ENCODE assay signal across 31 mouse cellular contexts in genomic region chr6:29317941-29318340, GRCm38 (mm10). TPM values are rescaled to one million over a fixed set of nuclear protein-coding genes. Genes with fewer than 3 reads are reported as not detected.
DNase-seq lines count a peak whose midpoint lies in the region; ATAC-seq and TF ChIP-seq lines count a peak whose summit lies in the region.
"Had no signal": no experiment of that assay in that cellular context is flagged by ENCODE, and none has a peak within 500 bp of the region (broad histone marks: within the 10 kb centered on the region; RNA-seq: fewer than 3 reads in every experiment).

No protein-coding gene starts in this region.

- no peak overlapping the region for H3K4me2 ChIP-seq in kidney, embryonic 14.5 days (replicated peaks; ENCODE audit: low read depth, low read length)
- H3K4me2 ChIP-seq: embryonic facial prominence, embryonic 12.5 days; forebrain, embryonic 12.5 days; heart, embryonic 12.5 days had no signal

- TF ChIP-seq CTCF in olfactory bulb, adult 2 months (IDR thresholded peaks at IDR 0.05; ENCODE audit: insufficient read depth, low read depth, low read length) = no peak

- DNase-seq in kidney, postnatal 14 days = peak; percentile 1
- DNase-seq in Muller cell, postnatal 12 days (ENCODE audit: inconsistent ontology term) = peak; percentile 6
- DNase-seq in adipocyte (ENCODE audit: low spot score) = peak; percentile 21
- DNase-seq in adrenal gland, postnatal 10 days = no peak
- no peak for DNase-seq in lung, postnatal 25 days (ENCODE audit: low spot score)
- DNase-seq: adrenal gland, adult 2 months; adrenal gland, postnatal 36 days; B cell, adult 2 months; cerebellum, adult 11-12 months; cerebellum, adult 9-10 months; cerebellum, postnatal 25 days; gastrocnemius, postnatal 14 days; heart, postnatal 36 days had no signal

- no peaks in the 10 kb centered on the region for H3K27me3 ChIP-seq in kidney, embryonic 14.5 days (ENCODE audit: control insufficient read depth, insufficient read depth, low read length)
- H3K27me3 ChIP-seq: embryonic facial prominence, embryonic 12.5 days; forebrain, embryonic 12.5 days; heart, embryonic 12.5 days; Patski had no signal

- peaks cover 7% of the 10 kb centered on the region; the same call in 1 of the 2 replicates for H3K4me1 ChIP-seq in kidney, embryonic 14.5 days (ENCODE audit: control insufficient read depth, insufficient read depth, low read length)
- H3K4me1 ChIP-seq in olfactory bulb, adult 2 months (ENCODE audit: control insufficient read depth, insufficient read depth, low read length) = peaks cover 5% of the 10 kb centered on the region
- H3K4me1 ChIP-seq: embryonic facial prominence, embryonic 12.5 days; forebrain, embryonic 12.5 days had no signal

- no peak for TF ChIP-seq POLR2A in olfactory bulb, adult 2 months (IDR thresholded peaks at IDR 0.05; ENCODE audit: insufficient read depth, low read depth, low read length)

- no peaks in the 10 kb centered on the region for H3K36me3 ChIP-seq in kidney, embryonic 14.5 days (ENCODE audit: control insufficient read depth, insufficient read depth, low read length)
- H3K36me3 ChIP-seq: embryonic facial prominence, embryonic 12.5 days; forebrain, embryonic 12.5 days; G1E; heart, embryonic 12.5 days had no signal

- WGBS in kidney, embryonic 14.5 days = 35% methylated on average over 3 of the region's 3 CpGs
- whole genome bisulfite sequencing in olfactory bulb, adult 2 months = 47% methylated on average over 3 of the region's 3 CpGs

- H3K27ac ChIP-seq in kidney, embryonic 14.5 days (ENCODE audit: low read depth, low read length) = no peak overlapping the region; the same call in 1 of the 2 replicates
- 0 out of 2 replicates have a peak overlapping the region, but pooled peaks have one; percentile 5 for H3K27ac ChIP-seq in olfactory bulb, adult 2 months (ENCODE audit: insufficient read depth, low read depth, low read length)
- H3K27ac ChIP-seq: embryonic facial prominence, embryonic 12.5 days; forebrain, embryonic 12.5 days had no signal

- H3K9me3 ChIP-seq in kidney, embryonic 14.5 days (ENCODE audit: control insufficient read depth, low read length) = no peaks in the 10 kb centered on the region
- H3K9me3 ChIP-seq: embryonic facial prominence, embryonic 12.5 days; forebrain, embryonic 12.5 days; G1E; heart, embryonic 12.5 days had no signal

- no peak for ATAC-seq in kidney, embryonic 14.5 days (ENCODE audit: low FRiP score, low TSS enrichment)
- ATAC-seq: activated CD4-positive, CD25-positive, alpha-beta regulatory T cell, adult 4 months; CD4-positive, CD25-positive, alpha-beta regulatory T cell, adult 4 months; forebrain, embryonic 16.5 days; hindbrain, embryonic 16.5 days; inflammation-experienced regulatory T-cells, adult 6 months had no signal

- H3K4me3 ChIP-seq in kidney, embryonic 14.5 days (ENCODE audit: low read length) = no peak overlapping the region
- H3K4me3 ChIP-seq in olfactory bulb, adult 2 months (ENCODE audit: insufficient read depth, low read depth, low read length) = no peak overlapping the region
- H3K4me3 ChIP-seq: embryonic facial prominence, embryonic 12.5 days; forebrain, embryonic 12.5 days; heart, embryonic 12.5 days had no signal

- no peak overlapping the region for H3K9ac ChIP-seq in kidney, embryonic 14.5 days (ENCODE audit: low read depth, low read length)
- H3K9ac ChIP-seq: embryonic facial prominence, embryonic 12.5 days; forebrain, embryonic 12.5 days; heart, embryonic 12.5 days had no signal

RNA-seq across cellular contexts. Expression of gene Fam71f1, which starts 1.0 kb away (rescaled TPM):
- polyA plus RNA-seq in kidney, embryonic 14.5 days (2014; fragmentation: Nextera tagmentation; extraction: Ambion mirVana) = 0.19 TPM in 1 of 2 replicates, not detected in the other
- not detected in 2 replicates for polyA plus RNA-seq in olfactory bulb, adult 2 months (2012; ENCODE audit: insufficient read depth, insufficient read length, low replicate concordance, missing spikeins)
- not detected for total RNA-seq in adrenal gland, postnatal 10 days (2021)
- total RNA-seq: adrenal gland, adult 2 months; adrenal gland, postnatal 36 days; gastrocnemius, adult 18-20 months; gastrocnemius, postnatal 14 days; heart, adult 8-10 months; heart, postnatal 36 days had no signal
- polyA plus RNA-seq: activated CD4-positive, CD25-positive, alpha-beta regulatory T cell, adult 4 months; adrenal gland, adult 2 months; brain, embryonic 14.5 days; CD4-positive, CD25-positive, alpha-beta regulatory T cell, adult 4 months; cortical plate, adult 2 months; forebrain, embryonic 12.5 days; forebrain, embryonic 16.5 days; G1E; heart, embryonic 16.5 days; hindbrain, embryonic 11.5 days; hindbrain, embryonic 16.5 days; inflammation-experienced regulatory T-cells, adult 6 months had no signal

RNA-seq across cellular contexts. Expression of gene Calu, which starts 29.9 kb away (rescaled TPM):
- polyA plus RNA-seq in kidney, embryonic 14.5 days (2014; fragmentation: Nextera tagmentation; extraction: Ambion mirVana) = 195 and 382 TPM in 2 replicates
- not detected in 2 replicates for polyA plus RNA-seq in olfactory bulb, adult 2 months (2012; ENCODE audit: insufficient read depth, insufficient read length, low replicate concordance, missing spikeins)
- total RNA-seq in adrenal gland, postnatal 10 days (2021) = 100 to 1,000 TPM; 194 TPM

RNA-seq across cellular contexts. Expression of gene Fam71f2, which starts 38.5 kb away (rescaled TPM):
- polyA plus RNA-seq in kidney, embryonic 14.5 days (2014; fragmentation: Nextera tagmentation; extraction: Ambion mirVana) = 0.27 TPM in 1 of 2 replicates, not detected in the other
- not detected in 2 replicates for polyA plus RNA-seq in olfactory bulb, adult 2 months (2012; ENCODE audit: insufficient read depth, insufficient read length, low replicate concordance, missing spikeins)
- total RNA-seq in adrenal gland, postnatal 10 days (2021) = under 1 TPM in 1 of 2 experiments, not detected in 1; 0.70 TPM
- total RNA-seq: adrenal gland, postnatal 36 days; gastrocnemius, adult 18-20 months had no signal
- polyA plus RNA-seq: G1E had no signal

RNA-seq across cellular contexts. Expression of gene Hilpda, which starts 45.7 kb away (rescaled TPM):
- polyA plus RNA-seq in kidney, embryonic 14.5 days (2014; fragmentation: Nextera tagmentation; extraction: Ambion mirVana) = 32.1 and 43.2 TPM in 2 replicates
- polyA plus RNA-seq in olfactory bulb, adult 2 months (2012; ENCODE audit: insufficient read depth, insufficient read length, low replicate concordance, missing spikeins) = not detected in 2 replicates
- 10 to 100 TPM in 1 of 2 experiments, 1 to 10 TPM in 1; 9.5 to 14.1 TPM for total RNA-seq in adrenal gland, postnatal 10 days (2021)

Comparison
In these comparisons a context has a peak if more than half of its experiments do, and no peak if none do; other contexts are left out.
1. DNase-seq: peak in kidney, postnatal 14 days (single experiment), Muller cell, postnatal 12 days (single experiment) and adipocyte (single experiment); none in adrenal gland, postnatal 10 days (single experiment) and lung, postnatal 25 days (single experiment).